Mouse (Mus musculus) ES-CJ7 (cell line): ENCODE measurements around the gene Plod3.

Source experiments
- DNase-seq: peaks from one replicate; pipeline ENCODE4 v3.0.0; 2011; ENCODE audit warnings: low read depth, low spot score

Plod3 gene

GRCm38 (mm10) chr5:136962966-136963540 lies 23.8 kb upstream of the Plod3 start:
- no peak for DNase-seq

GRCm38 (mm10) chr5:136965210-136965609 lies 21.6 kb upstream of the Plod3 start:
- no peak for DNase-seq

GRCm38 (mm10) chr5:136965686-136966085 lies 21.1 kb upstream of the Plod3 start:
- DNase-seq, result no peak

DNA sequence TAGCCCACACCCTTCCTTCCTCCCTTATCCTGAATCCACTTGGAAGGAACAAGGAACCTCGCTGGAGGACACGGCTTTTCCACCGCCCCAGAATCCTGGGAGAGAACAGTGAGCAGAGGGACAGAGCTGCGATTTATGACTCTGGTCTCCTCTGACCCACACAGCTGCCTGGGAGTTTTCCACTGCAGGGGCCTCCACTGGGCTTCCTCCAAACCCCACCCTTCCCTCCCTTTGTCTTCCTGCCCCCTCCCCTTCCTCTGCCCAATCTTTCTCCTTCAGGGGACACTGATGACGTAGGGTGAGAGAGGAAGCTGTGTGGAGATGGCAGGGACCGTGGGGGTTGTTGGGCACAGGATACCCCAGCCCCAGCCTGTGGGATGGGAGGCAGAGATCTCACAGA lies 20.5 kb upstream of the Plod3 start, which contains the start of gene Cldn15:
Gene Cldn15 (plus strand): TSS at position 286 of the 400 bp plus-strand sequence.
- no peak for DNase-seq

- DNase-seq, result no peak
Measured at GRCm38 (mm10) chr5:136966861-136967455, 19.9 kb upstream of the Plod3 start.

DNA sequence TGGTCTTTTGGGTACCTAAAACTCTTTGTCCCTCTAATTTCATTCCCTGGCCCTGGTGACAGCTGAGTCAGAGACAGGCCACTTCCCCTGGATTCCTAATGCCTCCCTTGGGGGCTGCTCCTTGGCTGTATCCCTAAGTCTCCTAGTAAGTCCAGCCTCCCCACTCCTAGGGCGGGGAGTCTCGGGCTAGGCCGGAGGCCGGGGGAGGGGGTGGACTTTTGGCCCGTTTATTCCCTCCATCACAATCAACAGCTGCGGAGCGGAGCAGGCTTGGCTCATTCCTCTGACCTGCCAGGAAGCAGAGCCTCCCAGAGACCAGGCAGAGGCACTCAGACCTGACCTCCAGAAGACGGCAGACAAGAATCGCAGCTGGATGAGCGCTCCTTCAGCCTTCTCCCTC lies 19.2 kb upstream of the Plod3 start:
- DNase-seq, result no peak

GRCm38 (mm10) chr5:136970703-136971102 lies 16.1 kb upstream of the Plod3 start:
- peak; percentile 81 for DNase-seq

GRCm38 (mm10) chr5:136973670-136974069 lies 13.1 kb upstream of the Plod3 start:
- no peak for DNase-seq

DNA sequence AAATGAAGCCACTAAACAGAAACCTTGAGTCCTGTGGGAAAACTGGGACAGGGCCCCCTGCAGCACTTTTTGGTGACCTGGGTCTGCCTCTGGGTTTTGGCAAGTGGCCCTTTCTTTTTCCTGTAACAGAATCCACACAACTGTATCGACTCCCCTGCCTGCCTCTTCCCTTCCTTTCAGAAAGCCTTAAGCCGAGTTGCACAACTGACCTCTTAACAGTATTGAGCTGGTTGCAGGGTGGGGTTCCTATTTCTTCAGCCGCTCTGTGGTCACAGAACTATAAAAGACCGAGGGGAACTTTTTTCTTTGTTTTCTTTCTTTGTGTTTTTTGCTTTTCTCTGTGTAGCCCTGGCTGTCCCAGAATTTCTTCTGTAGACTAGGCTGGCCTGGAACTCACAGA lies 9.1 kb upstream of the Plod3 start:
- no peak for DNase-seq

DNA sequence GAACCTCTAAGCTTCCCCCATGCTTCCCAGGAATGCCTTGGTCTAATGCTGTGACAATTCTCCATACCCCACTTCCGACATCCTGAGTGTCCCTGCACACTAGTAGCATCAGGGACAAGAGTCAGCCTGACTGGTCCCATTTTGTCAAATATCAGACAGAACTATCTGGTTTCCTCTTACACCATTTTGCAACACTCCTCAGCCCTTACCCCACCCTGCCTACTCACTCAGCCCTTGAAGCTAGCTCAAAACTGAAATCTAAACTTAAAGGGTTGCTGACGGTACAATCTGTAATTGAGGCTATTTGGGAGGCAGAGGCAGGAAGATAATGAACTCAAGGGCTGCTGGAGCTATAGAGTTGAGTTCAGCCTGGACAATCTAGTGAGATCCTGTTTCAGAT lies 7.1 kb upstream of the Plod3 start:
- DNase-seq, result no peak

DNA sequence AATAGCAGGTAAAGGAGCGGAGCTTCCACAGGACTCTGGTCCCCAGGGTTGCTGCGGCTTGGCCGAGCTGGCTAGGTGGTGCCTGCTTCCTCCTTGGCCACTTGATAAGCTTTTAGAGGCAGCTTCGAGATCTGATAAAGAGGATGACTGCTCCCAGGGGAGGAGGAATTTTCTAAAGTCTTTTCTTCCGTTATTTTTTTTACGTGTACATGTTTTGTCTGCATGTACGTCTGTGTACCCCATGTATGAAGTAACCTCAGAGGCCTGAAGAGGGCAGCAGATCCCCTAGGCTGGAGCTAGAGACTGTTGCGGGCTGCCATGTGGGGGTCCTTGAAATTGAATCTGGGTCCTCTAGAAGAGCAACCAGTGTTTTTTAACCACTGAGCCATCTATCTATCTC lies 5.8 kb upstream of the Plod3 start:
- DNase-seq, result peak; percentile 47

DNA sequence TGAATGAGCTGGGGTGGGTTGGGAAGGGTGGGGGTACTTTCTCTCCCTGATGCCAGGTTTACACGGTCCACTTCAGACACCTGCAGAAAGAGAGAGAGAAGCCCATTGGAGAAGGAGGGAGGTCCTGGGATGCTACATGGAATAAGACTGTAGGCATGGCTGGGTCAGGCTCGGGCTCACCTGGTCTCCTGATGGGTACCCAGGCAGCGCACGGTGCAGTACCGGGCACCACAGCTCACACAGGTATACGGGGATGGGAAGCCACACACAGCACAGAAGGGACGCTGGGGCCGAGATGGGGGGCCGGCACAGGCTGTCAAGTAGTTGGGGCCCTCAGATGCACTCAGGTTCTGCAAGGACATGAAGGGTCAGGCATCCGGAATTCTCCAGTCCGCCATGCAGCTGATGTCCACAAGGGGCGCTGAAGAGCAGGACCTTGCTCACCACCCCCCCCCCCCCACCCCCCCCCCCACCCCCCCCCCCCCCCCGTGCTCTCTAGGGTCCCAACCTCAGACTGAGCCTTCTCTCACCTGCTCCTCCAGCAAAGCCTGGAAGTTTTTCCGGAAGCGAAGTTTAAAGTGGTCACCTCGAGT lies 4.4 kb upstream of the Plod3 start:
- peak; percentile 41 for DNase-seq

DNA sequence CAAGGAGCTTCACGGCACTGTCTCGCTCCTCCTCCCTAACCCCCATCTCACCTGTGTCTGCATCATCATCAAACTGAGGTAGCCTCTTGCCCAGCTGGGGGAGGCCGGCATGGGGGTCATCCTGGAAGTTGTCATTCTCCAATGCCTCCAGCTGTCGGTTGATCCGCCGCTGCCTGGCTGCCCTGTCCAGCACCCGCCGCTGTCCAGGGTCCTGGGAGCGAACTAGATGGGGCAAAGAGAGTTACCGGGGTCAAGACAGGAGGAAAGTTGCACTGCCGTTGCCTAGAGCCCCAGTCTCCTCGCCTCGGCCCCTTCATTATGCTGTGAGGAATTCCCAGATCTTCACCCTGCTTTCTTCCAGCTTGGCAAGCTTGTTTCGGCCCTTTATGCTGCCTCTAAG lies 2.0 kb upstream of the Plod3 start:
- DNase-seq, result no peak

- peak; percentile 64 for DNase-seq
Measured at GRCm38 (mm10) chr5:136987138-136987933, 517 bp downstream of the Plod3 start.

DNA sequence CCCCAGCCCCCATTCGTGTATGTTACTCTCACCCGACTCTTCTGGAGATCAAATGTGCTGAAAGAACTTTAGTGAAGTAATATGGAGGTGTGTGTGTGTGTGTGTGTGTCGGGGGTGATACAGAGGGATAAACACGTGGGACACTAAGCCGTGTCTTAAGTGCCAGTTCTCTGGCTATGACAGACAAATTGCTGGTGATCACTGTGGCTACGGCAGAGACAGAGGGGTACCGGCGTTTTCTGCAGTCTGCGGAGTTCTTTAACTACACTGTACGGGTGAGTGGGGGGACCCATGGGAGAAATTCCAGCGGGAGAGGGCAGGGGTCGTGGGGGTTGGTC lies 1.1 kb downstream of the Plod3 start, which contains the start of gene Znhit1:
Gene Znhit1 (minus strand): TSS at position 88 of the 338 bp plus-strand sequence.
- no peak for DNase-seq

DNA sequence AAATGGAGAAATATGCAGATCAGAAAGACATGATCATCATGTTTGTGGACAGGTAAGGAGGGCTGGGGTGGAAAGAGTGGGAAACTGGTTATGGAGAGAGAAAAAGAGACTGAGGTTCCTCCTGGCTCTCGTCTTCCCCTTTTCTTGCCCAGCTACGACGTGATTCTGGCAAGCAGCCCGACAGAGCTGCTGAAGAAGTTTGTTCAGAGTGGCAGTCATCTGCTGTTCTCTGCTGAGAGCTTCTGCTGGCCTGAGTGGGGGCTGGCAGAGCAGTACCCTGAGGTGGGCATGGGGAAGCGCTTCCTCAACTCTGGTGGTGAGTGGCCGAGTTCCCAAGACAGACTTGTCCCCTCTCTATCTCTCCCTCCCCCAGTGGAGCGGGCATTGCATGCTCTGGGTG lies 1.6 kb downstream of the Plod3 start:
- DNase-seq, result no peak

- no peak for DNase-seq
Measured at GRCm38 (mm10) chr5:136989801-136990200, 3.0 kb downstream of the Plod3 start.

DNA sequence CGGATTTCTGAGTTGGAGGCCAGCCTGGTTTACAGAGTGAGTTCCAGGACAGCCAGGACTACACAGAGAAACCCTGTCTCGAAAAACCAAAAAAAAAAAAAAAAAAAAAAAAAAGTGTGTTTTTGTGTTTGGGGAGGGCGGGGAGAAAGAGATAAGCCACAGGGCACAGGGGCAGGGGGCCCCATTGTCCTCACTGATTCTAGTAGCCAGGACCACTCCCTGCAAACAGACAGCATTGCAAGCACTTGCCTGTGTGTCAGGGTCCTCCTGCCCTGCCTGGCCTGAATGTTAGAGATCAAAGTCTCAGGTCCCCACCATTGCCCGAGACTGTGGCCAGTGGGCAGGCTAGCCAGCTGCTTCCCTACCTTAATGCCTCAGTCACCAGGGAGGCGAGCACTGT lies 12.6 kb downstream of the Plod3 start:
- DNase-seq, result no peak

DNA sequence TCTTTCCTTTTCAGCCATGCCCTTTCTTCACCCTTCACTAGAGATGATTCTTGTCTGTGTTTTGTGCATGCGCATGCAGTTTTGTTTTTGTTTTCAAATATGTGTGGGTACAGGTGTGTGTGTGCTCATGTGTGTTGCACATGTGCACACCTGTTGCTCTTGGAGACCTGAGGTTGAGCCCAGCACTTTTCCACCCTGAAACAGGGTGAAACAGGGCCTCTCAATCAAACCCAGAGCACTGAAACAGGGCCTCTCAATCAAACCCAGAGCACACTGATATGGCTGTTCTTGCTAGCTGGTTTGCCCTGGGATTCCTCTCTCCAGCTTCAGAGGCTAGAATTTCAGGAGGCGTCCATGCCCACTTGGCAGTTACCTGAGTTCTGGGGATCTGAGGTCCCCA lies 13.8 kb downstream of the Plod3 start:
- DNase-seq, result peak; percentile 72

- DNase-seq, result no peak
Measured at GRCm38 (mm10) chr5:137007276-137007675, 20.5 kb downstream of the Plod3 start.

- DNase-seq, result peak; percentile 80
Measured at GRCm38 (mm10) chr5:137009988-137010387, 23.2 kb downstream of the Plod3 start.

GRCm38 (mm10) chr5:137012401-137012950 lies 25.7 kb downstream of the Plod3 start:
- DNase-seq, result no peak
